Mouse (Mus musculus): ENCODE measurements around the gene Napsa. TPM values are rescaled to one million over a fixed set of nuclear protein-coding genes. Genes with fewer than 3 reads are reported as not detected.
A peak's percentile ranks its signal among the peaks of the same experiment; 100 is the strongest.

Napsa gene
- 2.7 TPM for polyA plus RNA-seq (2021)

GRCm38 (mm10) chr7:44572213-44572701 lies at the start of gene Napsa:
TSS of gene Napsa (plus strand) at chr7:44572380.
- in situ Hi-C loops (cut with MboI; ENCODE audit: low pct_unique_long_range_greater_than_20kb), result no loop called here
- ChIA-PET CTCF (interaction anchor here (1.2 to 1.5 kb wide), 2 partner anchors 8 to 11 kb away, joined by 3 read pairs; no protein-coding TSS in a partner anchor), POLR2A (no interaction called here)
- ATAC-seq, result no peak
- TF ChIP-seq CTCF (IDR thresholded peaks at IDR 0.05), result no peak
- DNase-seq (ENCODE audit: low read depth, low spot score), result no peak
- H3K27me3 ChIP-seq, result peaks cover 9% of the 10 kb centered on the region

GRCm38 (mm10) chr7:44523056-44523455 lies 49.1 kb upstream of the Napsa start:
- CTCF ChIA-PET, result no interaction called here
- POLR2A ChIA-PET, result interaction anchor here (1.8 kb wide), 1 partner anchor 13 kb away, joined by 4 read pairs; no protein-coding TSS in a partner anchor
- no peaks in the 10 kb centered on the region for H3K27me3 ChIP-seq
- no peak for ATAC-seq
- in situ Hi-C loops (cut with MboI; ENCODE audit: low pct_unique_long_range_greater_than_20kb), result loop anchor here (5.0 kb wide), 1 partner anchor 119 kb away; no protein-coding TSS in a partner anchor
- no peak for DNase-seq (ENCODE audit: low read depth, low spot score)
- TF ChIP-seq CTCF (IDR thresholded peaks at IDR 0.05), result no peak

- H3K27me3 ChIP-seq, result no peaks in the 10 kb centered on the region
- TF ChIP-seq CTCF (IDR thresholded peaks at IDR 0.05), result no peak
- ATAC-seq (no peak), DNase-seq (ENCODE audit: low read depth, low spot score) (no peak)
- ChIA-PET POLR2A (no interaction called here), CTCF (no interaction called here)
- in situ Hi-C loops (cut with MboI; ENCODE audit: low pct_unique_long_range_greater_than_20kb), result loop anchor here (5.0 kb wide), 1 partner anchor 118 kb away; no protein-coding TSS in a partner anchor
Observed at GRCm38 (mm10) chr7:44524502-44524901, 47.7 kb upstream of the Napsa start, which contains the start of gene Mybpc2. TSS of gene Mybpc2 (minus strand) at chr7:44524656.

- TF ChIP-seq CTCF (IDR thresholded peaks at IDR 0.05), result no peak
- ATAC-seq, result peak; percentile 33
- CTCF ChIA-PET, result interaction anchor here (1.0 to 3.0 kb wide), 2 partner anchors 23 kb away, joined by 3 to 27 read pairs; partner anchors contain the start of gene Pold1
- H3K27me3 ChIP-seq, result no peaks in the 10 kb centered on the region
- POLR2A ChIA-PET, result interaction anchor here (0.7 kb wide), 1 partner anchor 24 kb away, joined by 4 read pairs; the partner anchor contains the start of gene Pold1
- DNase-seq (ENCODE audit: low read depth, low spot score), result no peak
- in situ Hi-C loops (cut with MboI; ENCODE audit: low pct_unique_long_range_greater_than_20kb), result no loop called here
Observed at GRCm38 (mm10) chr7:44525126-44525832, 46.9 kb upstream of the Napsa start.

- POLR2A ChIA-PET, result no interaction called here
- H3K27me3 ChIP-seq, result no peaks in the 10 kb centered on the region
- TF ChIP-seq CTCF (IDR thresholded peaks at IDR 0.05), result no peak
Observed at GRCm38 (mm10) chr7:44526414-44527154, 45.6 kb upstream of the Napsa start.

GRCm38 (mm10) chr7:44527483-44528398 lies 44.4 kb upstream of the Napsa start:
- no peaks in the 10 kb centered on the region for H3K27me3 ChIP-seq
- in situ Hi-C loops (cut with MboI; ENCODE audit: low pct_unique_long_range_greater_than_20kb), result no loop called here
- CTCF ChIA-PET, result interaction anchor here (0.8 to 3.0 kb wide), 9 partner anchors 9 to 43 kb away, joined by 3 to 27 read pairs (median 5); partner anchors contain the start of genes Nr1h2 and Pold1
- no peak for ATAC-seq
- no peak for DNase-seq (ENCODE audit: low read depth, low spot score)
- no peak for TF ChIP-seq CTCF (IDR thresholded peaks at IDR 0.05)
- POLR2A ChIA-PET, result no interaction called here

More at GRCm38 (mm10) chr7:44526414-44527154, 45.6 kb upstream of the Napsa start:
- ATAC-seq (no peak), DNase-seq (ENCODE audit: low read depth, low spot score) (no peak)
- in situ Hi-C loops (cut with MboI; ENCODE audit: low pct_unique_long_range_greater_than_20kb), result no loop called here
- CTCF ChIA-PET, result interaction anchor here (0.8 to 3.0 kb wide), 8 partner anchors 7 to 41 kb away, joined by 3 to 27 read pairs (median 6); partner anchors contain the start of genes Nr1h2 and Pold1

GRCm38 (mm10) chr7:44529518-44529917 lies 42.7 kb upstream of the Napsa start:
- ATAC-seq (no peak), DNase-seq (ENCODE audit: low read depth, low spot score) (no peak)
- TF ChIP-seq CTCF (IDR thresholded peaks at IDR 0.05), result no peak
- ChIA-PET CTCF (interaction anchor here (1.0 to 1.2 kb wide), 3 partner anchors 10 to 34 kb away, joined by 3 read pairs; partner anchors contain the start of gene Pold1), POLR2A (no interaction called here)
- in situ Hi-C loops (cut with MboI; ENCODE audit: low pct_unique_long_range_greater_than_20kb), result no loop called here
- H3K27me3 ChIP-seq, result no peaks in the 10 kb centered on the region

- no peak for TF ChIP-seq CTCF (IDR thresholded peaks at IDR 0.05)
- no peaks in the 10 kb centered on the region for H3K27me3 ChIP-seq
- DNase-seq (ENCODE audit: low read depth, low spot score), result no peak
- CTCF ChIA-PET, result interaction anchor here (0.9 to 1.0 kb wide), 2 partner anchors 9 to 18 kb away, joined by 3 read pairs; partner anchors contain the start of gene Pold1
- ATAC-seq, result no peak
- POLR2A ChIA-PET, result no interaction called here
- in situ Hi-C loops (cut with MboI; ENCODE audit: low pct_unique_long_range_greater_than_20kb), result no loop called here
Observed at GRCm38 (mm10) chr7:44530507-44530906, 41.7 kb upstream of the Napsa start.

GRCm38 (mm10) chr7:44531207-44531606 lies 41.0 kb upstream of the Napsa start:
- DNase-seq (ENCODE audit: low read depth, low spot score) (no peak), ATAC-seq (no peak)
- H3K27me3 ChIP-seq, result no peaks in the 10 kb centered on the region
- TF ChIP-seq CTCF (IDR thresholded peaks at IDR 0.05), result no peak
- CTCF ChIA-PET, result no interaction called here
- in situ Hi-C loops (cut with MboI; ENCODE audit: low pct_unique_long_range_greater_than_20kb), result no loop called here
- POLR2A ChIA-PET, result no interaction called here
